Mouse (Mus musculus) limb, embryonic 15.5 days (tissue): ENCODE measurements around the gene Ksr1. TPM values are rescaled to one million over a fixed set of nuclear protein-coding genes. Genes with fewer than 3 reads are reported as not detected.

ENCODE experiments used
- polyA plus RNA-seq: library from polyadenylated mRNA; unstranded; fragments of >200 nt; fragmentation: Nextera tagmentation; extraction: Ambion mirVana; gene quantifications from 2 replicates; pipeline ENCODE4 v1.2.1, GENCODE M21; 2015

Ksr1 gene
- polyA plus RNA-seq, 1 experiment from 2014 or later, result 4.0 TPM

Other genes with a start within 250 kb of the Ksr1 start
- 1.9 TPM in 2 replicates for gene Nos2, start 225.6 kb downstream of the Ksr1 start, polyA plus RNA-seq
- 45.9 and 51.0 TPM in 2 replicates for gene Lgals9, start 161.5 kb downstream of the Ksr1 start, polyA plus RNA-seq
- 248 and 274 TPM in 2 replicates for gene Wsb1, start 108.3 kb upstream of the Ksr1 start, polyA plus RNA-seq
- gene Gm9964, start 150.5 kb upstream of the Ksr1 start, polyA plus RNA-seq, result not detected in 2 replicates
- 4.2 and 5.2 TPM in 2 replicates for gene Nf1, start 193.3 kb upstream of the Ksr1 start, polyA plus RNA-seq